Mouse (Mus musculus) mouse embryonic stem cell (cell line): ENCODE measurements around the gene Slc36a3.

Source experiments
- in situ Hi-C, 2 experiments: fragments of 300-500 bp; cut with MboI; formaldehyde crosslinking; loops; 1 replicate in 1 of 2; 3 replicates in 1 of 2; pipeline ENCODE4 v1.14.3; 2019 to 2020; ENCODE audit warnings: low sequenced_read_pairs in 2 of 2, low pct_unique_long_range_greater_than_20kb in 1 of 2, mixed read lengths in 1 of 2; ENCODE audit not compliant: unreplicated experiment in 1 of 2

Gene Slc36a3

DNA sequence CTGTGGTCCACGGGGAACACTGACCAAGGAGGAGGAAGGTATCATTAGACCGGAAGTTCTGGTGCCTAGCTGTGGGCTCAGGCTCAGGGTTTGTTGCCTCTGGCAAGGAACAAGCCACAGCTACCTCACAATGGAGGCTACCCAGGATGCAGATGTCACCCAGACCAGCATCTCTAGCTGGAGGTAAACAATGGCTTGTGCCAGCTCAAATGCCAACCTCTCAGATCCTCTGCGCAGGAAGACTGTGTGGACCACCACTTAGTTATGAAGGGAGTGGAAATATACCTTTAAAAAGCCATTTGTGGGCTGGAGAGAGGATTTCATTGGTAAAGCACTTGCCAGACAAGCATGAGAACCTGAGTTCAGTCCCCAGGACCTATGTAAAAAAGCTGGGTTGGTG is at the start of gene Slc36a3:
Gene Slc36a3 (minus strand): TSS at position 101 of the 400 bp plus-strand sequence.
- in situ Hi-C loops, result no loop called here

DNA sequence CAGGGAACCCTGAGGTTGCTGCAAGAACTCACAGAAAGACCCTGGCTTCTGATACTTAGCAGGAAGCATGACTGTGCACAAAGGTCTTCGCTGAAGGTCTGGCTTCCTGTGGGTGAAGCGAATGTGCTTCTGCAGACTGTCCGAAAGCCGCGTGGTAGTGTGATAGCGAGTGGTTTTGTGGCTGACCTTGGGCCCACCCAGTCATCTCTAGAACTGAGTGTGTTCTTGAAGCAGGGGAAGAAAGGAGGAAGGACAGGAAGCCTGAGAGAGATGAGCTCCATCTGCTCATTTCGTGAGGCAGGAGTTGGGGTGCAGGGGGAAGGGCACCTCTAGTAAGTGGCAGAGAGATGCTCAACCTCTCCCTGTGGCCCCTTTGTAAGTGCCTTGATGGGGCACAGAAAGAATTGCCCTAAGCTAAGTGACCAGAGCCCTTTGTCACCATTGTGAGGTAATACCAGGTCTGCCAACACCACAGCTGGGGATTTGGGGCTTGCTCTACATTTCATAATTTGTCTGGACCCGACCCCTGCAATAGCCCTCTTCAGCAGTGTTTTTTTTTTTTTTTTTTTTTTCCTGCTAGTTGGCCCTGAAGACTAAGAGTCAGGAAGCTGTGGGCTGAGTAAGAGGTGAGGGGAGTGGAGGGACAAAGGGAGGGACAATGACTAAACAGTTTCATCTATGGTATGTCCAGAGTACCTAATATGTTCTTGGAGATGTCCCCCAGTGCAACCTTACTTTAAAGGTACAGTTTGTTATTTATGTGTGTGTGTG is 46.4 kb upstream of the Slc36a3 start:
- in situ Hi-C loops, result loop anchor here in 1 of 2 experiments (5.0 to 10.0 kb wide), 2 partner anchors 184 to 247 kb away; no protein-coding TSS in a partner anchor

DNA sequence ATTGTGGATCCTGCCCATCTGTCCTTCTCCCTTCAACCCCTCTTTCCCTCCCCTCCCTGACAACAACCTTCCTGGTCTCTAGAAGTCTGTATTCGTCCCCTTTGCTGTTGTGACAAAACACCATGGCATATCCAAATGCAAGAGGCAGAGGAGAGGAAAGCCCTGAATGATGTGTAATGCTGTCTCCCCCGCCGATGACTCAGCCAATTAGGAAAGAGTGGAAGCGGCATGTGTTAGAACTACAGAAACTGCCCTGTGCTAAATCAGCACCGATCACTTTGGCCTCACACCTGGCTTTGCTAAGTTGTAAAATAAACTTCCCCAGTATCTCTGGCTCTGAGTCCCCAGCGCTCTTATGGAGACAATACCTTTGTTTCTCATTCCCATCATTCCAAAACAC is 45.6 kb upstream of the Slc36a3 start:
- in situ Hi-C loops, result loop anchor here in 1 of 2 experiments (5.0 to 10.0 kb wide), 2 partner anchors 185 to 248 kb away; no protein-coding TSS in a partner anchor

DNA sequence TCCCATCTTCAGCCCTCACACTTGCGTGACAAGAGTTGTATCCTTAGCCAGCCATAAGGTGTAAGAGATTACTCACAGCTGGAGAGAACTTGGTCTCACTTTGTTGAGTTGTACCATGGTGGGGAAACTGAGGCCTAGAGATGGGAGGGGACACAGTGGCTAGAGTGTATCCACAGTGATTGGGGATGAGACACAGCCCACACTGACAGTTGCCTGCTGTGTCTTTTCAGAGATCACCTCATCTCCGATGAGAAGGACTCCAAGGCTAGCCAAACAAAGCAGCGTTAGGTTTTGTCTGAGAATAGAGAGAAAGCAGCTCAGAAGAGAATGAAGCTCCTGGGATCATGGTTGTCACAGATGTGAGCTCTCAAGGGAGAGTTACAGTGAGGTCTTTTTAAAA is 38.7 kb upstream of the Slc36a3 start:
- in situ Hi-C loops, result loop anchor here in 1 of 2 experiments (10.0 kb wide), 1 partner anchor 255 kb away; no protein-coding TSS in a partner anchor

DNA sequence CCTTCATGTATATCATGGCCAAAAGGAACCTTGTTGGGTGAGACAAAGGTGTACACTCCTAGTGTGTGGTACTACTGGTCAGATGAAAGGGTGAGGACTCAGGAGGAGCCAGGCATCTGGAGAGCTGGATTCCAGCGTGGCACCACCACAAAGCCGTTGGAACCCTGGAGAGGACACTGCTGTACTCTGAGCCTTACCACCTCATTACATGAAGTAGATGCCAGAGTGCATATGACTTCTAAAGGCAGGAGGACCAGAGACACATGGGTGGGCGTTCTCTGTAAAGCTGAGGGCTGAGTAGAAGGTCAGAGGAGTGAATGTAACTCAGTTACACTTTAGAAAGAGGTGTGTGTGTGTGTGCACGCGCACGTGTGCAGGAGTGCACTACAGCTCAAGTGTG is 36.3 kb upstream of the Slc36a3 start:
- in situ Hi-C loops, result no loop called here

DNA sequence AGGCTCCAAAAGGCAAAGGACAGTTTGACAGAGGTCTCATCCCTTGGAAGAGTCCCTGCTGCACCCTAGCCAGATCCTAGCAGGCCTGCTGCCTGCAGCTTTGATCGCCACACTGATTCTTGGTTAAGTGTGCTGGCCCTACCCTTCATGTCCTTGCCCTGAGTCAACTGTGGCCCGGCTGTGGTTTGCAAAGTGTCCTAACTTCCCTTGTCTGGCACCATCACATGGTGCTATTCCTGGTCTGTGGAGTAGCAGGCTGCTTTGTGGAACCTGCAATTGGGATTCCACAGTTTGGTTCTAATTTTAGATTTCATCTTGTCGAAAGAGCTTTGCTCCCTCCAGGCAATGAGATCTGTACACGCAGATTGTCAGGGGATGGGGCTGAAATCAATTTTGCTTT is 35.8 kb upstream of the Slc36a3 start:
- in situ Hi-C loops, result no loop called here

DNA sequence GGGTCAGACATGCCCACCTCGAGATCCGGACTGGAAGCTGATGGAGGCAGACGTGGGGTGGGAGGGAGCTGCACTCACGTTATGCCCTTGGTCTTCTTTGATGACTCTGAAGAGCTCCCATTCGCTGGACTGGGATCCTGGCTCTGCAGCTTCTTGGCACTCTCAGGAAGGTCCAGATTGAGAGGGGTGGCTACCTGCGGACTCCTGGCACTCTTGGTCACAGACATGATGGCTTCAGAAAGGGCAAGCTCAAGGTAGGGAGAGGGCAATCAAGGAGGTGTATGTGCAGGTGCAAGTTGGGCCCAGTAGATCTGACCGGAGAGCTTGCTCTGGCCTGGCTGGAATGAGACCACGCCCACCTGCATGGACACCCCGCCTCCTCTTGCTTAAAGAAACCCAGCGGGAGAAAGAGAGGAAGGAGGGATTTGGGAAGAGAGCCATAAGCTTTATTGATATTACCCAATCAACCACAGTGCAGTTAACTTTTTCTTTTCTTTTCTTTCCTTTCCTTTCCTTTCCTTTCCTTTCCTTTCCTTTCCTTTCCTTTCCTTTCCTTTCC is 33.3 kb upstream of the Slc36a3 start, which contains the start of gene Slc36a2:
Gene Slc36a2 (minus strand): TSS at position 345 of the 559 bp plus-strand sequence.
- in situ Hi-C loops, result no loop called here

DNA sequence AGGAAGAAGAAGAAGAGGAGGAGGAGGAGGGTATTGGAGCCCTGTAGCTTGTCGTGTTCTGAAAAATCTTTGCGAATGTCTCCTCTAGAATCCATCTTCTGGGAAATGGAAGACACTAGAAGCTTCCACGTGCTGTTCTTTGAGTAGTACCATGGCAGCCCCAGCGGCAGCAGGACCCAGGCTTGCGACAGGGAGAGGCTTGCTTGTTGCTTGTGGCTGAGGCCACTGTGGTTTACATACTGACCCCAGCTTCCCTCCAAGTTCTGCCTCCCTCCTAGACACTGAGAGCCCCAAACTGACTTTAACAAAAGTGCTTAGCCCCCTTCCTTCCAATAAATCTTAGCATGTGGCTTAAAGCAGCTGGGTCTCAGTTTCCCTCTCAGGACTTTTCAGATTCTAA is 32.7 kb upstream of the Slc36a3 start:
- in situ Hi-C loops, result no loop called here

DNA sequence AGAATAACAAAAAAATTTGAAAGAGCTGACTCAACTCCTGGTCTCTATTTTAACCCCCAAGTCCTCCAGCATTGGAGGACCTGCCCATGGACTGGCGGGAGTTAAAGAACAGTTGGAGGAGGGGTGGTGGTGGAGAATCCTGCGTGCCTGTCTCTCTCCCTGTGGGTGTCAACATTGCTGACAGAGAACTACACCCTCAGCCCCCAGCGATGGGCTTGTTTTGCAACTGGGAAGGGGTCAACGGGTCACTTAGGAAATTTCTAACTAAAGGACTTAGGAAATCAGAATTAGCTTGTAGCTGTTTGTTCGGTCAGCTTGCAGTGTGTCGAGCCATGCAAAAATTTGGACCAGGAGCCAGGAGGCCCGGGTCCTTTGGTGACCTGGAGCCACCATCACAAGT is 31.6 kb upstream of the Slc36a3 start:
- in situ Hi-C loops, result no loop called here

DNA sequence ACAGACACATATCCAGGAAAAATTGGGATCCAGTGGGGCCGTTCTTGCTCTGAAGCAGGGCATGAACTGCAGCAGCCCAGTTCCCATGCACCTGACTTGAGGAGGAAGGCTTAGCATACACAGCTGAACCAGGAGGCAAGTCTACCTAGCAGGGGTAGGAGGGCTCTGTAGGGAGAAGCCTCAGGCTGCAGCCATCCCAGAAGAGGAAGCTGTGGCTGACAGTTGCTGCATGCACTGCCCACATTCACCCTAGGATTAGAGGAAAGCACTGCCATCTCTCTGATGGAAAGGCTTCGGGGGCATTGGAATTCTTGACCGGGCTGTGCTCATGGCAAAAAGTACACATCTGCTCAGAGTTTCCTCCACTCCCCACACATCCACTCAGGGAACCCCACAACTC is 28.3 kb upstream of the Slc36a3 start:
- in situ Hi-C loops, result no loop called here

DNA sequence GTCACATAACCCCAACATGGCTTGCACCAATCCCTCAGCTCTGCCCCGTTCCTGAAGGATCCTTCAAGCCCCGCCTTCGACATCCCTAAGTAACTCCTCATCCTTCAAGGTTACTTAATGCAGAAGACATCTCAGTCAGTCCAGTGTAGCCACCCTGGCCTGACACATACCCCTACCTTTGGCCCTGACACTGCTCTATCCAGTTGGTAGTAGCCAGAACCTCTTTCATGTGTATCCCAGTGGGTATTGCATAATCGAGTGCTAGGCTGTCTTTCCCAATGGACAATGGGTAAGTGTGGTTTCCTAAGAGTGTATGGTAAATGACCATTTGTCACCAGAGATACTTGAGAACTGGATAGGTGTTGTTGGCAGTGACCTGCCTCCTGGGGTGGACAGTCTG is 27.3 kb upstream of the Slc36a3 start:
- in situ Hi-C loops, result no loop called here

DNA sequence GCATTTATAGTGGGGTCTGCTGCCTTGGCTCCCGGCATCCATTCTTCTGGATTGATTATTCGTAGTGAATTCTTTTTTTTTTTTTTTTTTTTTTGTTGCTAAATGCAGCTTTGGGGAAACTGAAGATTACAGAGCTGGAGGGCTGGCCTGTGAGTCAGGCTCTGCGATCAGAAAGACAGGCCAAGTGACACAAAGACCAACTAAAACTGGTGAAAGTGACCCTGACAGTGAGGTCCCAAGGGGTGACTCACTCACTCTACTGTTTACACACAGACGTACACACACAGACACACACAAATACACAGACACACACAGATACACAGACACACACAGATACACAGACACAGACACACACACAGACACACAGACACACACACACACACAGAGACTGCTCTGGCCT is 19.0 kb upstream of the Slc36a3 start:
- in situ Hi-C loops, result no loop called here

DNA sequence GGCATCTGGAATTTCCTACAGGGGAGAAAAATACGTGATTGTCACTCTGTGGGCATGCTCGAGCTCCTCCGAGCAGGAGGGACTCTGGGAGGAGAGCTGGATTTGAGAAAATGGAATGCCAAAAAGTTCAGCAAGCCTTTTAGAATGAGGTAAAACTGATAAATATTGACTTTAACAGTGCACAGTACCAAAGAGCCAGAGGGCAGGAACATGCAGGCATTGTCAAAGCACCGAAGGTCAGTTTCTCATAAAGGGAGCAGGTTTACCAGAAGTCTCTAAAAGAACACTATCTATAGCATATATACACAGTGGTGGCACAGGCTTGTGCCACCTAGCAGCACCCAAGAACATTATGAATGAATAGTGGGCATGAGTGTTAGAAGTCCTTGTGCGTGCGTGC is 17.4 kb upstream of the Slc36a3 start:
- in situ Hi-C loops, result loop anchor here in 1 of 2 experiments (10.0 kb wide), 2 partner anchors 124 to 276 kb away; no protein-coding TSS in a partner anchor

DNA sequence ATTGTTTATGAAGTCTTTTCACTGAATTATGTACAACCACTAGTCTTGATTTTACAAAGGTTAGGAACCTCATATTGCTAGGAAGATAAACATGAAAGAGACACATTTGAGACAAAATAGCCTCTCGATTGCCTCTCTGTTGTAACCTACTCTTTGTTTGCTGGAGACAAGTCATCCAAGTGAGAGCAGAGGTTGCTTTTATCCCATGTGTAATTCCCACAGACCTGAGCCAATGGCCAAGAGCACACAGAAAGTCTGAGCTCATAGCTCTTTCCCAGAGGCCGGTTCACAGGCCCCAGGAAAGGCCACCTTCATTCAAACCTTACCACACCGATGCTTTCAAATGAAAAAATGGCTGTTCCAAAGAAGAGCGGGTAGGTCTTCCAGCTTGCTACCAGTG is 17.0 kb upstream of the Slc36a3 start:
- in situ Hi-C loops, result loop anchor here in 1 of 2 experiments (10.0 kb wide), 2 partner anchors 124 to 276 kb away; no protein-coding TSS in a partner anchor

DNA sequence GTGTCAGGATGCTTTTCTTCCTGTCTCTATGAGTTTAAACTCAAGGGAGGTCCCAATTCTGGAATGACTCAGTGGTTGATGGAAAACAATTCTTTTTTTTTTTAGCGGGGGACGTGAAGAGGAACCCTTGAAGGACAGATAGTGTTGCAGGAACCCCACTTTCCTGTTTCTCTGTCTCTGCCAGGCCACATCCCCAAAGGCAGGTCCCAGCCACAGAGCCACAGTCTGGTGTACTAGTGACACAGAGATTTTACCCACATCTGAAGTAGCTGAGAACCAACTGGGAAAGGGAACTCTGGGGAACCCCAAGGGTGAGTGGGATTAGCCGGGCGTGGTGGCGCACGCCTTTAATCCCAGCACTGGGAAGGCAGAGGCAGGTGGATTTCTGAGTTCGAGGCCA is 14.2 kb upstream of the Slc36a3 start:
- in situ Hi-C loops, result loop anchor here in 1 of 2 experiments (10.0 kb wide), 2 partner anchors 121 to 279 kb away; no protein-coding TSS in a partner anchor

DNA sequence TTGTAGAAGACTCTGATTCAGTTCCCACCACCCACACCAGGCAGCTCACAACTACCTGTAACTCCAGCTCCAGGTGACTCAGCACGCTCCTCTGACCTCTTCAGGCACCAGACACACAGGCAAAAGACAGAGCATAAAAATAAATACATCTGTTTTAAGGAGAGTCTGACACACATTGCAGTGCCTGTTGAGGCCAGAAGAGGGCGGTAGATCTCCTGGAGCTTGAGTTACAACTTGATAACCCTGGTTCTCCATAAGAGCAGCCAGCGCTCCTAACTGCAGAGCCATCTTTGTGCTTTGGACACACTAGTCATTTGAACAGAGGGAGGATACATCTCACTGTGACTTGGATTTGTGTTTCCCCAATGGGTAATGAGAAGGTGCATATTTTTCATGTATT is 13.2 kb upstream of the Slc36a3 start:
- in situ Hi-C loops, result loop anchor here (5.0 to 10.0 kb wide), 3 partner anchors 120 to 280 kb away; no protein-coding TSS in a partner anchor

DNA sequence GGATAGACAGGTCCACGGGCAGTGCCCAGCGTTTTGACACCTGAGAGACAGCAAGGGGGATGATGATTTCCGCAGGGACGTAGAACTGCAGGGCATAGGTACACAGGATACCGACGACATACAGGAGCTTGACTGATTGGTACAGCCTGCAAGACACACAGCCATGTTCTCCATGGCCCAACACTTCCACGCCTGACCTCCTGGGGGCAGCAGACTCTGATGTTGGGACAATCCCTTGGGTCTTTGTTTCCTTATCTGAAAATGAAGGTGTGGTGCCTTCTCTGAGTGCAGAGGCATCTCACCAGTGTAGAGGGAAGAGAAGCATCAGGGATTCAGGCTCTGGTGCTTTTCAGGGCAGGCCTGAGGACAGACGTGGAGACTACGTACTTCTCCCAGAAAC is 11.2 kb upstream of the Slc36a3 start:
- in situ Hi-C loops, result loop anchor here (5.0 to 10.0 kb wide), 3 partner anchors 118 to 282 kb away; no protein-coding TSS in a partner anchor

DNA sequence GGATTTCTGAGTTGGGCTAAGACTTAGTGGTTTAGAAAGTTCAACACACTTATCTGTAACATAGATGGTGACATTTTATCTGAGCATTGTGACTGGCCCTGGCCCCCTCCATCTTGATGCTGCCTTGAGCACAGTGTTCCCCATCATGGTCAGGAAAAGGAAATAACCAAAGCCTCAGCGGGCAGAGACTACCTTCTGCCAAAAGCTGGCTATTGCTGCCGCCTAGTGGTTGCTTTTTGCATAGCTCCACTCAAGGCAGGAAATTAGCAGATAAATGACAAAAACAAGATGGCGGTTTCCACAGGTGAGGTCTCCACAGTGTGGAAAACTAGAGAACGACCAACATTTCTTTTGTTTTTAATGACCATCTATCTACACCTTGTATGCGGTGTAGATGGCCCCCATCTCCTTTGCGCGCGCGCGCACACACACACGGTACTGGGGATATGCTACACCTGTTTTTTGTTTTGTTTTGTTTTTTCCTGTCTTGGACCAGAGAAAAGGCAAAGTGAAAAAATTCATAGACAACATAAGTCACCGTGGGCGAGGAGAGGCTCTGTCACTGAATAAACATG is 7.4 kb upstream of the Slc36a3 start:
- in situ Hi-C loops, result no loop called here

DNA sequence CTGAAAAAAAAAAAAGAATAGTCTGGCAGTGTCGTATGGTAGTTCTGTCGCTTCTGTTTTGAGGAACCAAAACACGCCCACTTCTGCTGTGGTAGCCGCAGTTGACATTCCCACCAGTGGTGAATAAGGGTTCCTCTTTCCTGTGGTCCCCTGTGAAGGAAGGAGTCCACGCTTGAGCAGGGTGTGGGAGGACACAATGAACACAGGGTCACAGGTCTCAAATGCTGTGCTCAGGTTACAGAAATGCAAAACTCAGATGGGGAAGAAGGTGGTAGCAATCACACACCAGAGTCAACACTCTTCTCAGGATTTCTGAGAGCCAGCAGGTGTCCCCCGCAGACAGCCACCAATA is 3.5 kb upstream of the Slc36a3 start:
- in situ Hi-C loops, result no loop called here
